Mouse (Mus musculus) right cerebral cortex, postnatal 25 days (tissue): ENCODE results near the gene Krtap17-1.

Experiments used
- DNase-seq: peaks from one replicate; pipeline ENCODE4 v3.0.0; 2022

Gene Krtap17-1

GRCm38 (mm10) chr11:99964213-99964612 is 29.6 kb downstream of the Krtap17-1 start:
- no peak for DNase-seq

DNA sequence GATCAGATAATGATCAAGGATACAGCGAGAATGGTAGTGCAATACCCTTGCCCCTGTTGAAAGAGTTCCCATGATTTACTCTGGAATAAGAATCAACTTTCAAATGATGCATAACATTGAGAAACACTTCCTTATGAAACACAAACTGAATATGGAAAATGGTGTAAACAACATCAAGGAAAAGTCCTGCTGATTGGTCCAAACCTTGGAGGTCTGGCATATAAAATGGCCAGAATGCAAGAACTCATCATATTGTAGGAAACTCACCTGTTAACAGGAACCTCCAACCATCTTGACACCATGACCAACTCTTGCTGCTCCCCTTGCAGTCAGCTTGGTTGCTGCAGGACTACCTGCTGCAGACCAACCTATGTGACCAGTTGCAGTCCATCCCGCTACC is 45.6 kb downstream of the Krtap17-1 start, which contains the start of gene Krtap9-5:
TSS of gene Krtap9-5 (plus strand) at position 301 of the 400 bp plus-strand sequence.
- DNase-seq: no peak
